Comparison of ENCODE assay signal across 31 mouse cellular contexts in genomic region chr11:18722770-18723169, GRCm38 (mm10).
DNase-seq lines count a peak whose midpoint lies in the region; ATAC-seq lines count a peak whose summit lies in the region.
"Had no signal": no experiment of that assay in that cellular context is flagged by ENCODE, and none has a peak within 500 bp of the region (broad histone marks: within the 10 kb centered on the region; RNA-seq: fewer than 3 reads in every experiment).

No protein-coding gene starts in this region.

- no peak for ATAC-seq in hindbrain, embryonic 15.5 days (ENCODE audit: low FRiP score, low read depth)
- ATAC-seq in hindbrain, embryonic 14.5 days (ENCODE audit: low FRiP score): no peak
- no peak for ATAC-seq in midbrain, embryonic 14.5 days (ENCODE audit: low FRiP score, low TSS enrichment)
- ATAC-seq in midbrain, embryonic 13.5 days: no peak
- ATAC-seq in neural tube, embryonic 14.5 days (ENCODE audit: low read depth): peak; percentile 72
- ATAC-seq: forebrain, embryonic 13.5 days; forebrain, postnatal 0 days; intestine, embryonic 15.5 days; Patski had no signal

- no peak overlapping the region for H3K4me2 ChIP-seq in hindbrain, embryonic 15.5 days
- no peak overlapping the region for H3K4me2 ChIP-seq in hindbrain, embryonic 14.5 days (replicated peaks)
- no peak overlapping the region for H3K4me2 ChIP-seq in midbrain, embryonic 14.5 days (ENCODE audit: low read length)
- no peak overlapping the region for H3K4me2 ChIP-seq in midbrain, embryonic 13.5 days (replicated peaks)
- H3K4me2 ChIP-seq in neural tube, embryonic 14.5 days (ENCODE audit: low read depth, low read length): no peak overlapping the region
- H3K4me2 ChIP-seq: embryonic facial prominence, embryonic 13.5 days; forebrain, embryonic 13.5 days; heart, embryonic 12.5 days; heart, embryonic 15.5 days; intestine, embryonic 15.5 days had no signal

- no peak for DNase-seq in hindbrain, embryonic 14.5 days (ENCODE audit: low spot score)
- DNase-seq in midbrain, embryonic 14.5 days: peak; percentile 13
- DNase-seq in cerebellum, adult 9-10 months: no peak
- DNase-seq: adrenal gland, postnatal 10 days; adrenal gland, postnatal 36 days; B cell, adult 2 months; cerebellum, adult 11 months; cerebellum, adult 2 months; cerebellum, postnatal 10 days; cerebellum, postnatal 36 days; embryo, embryonic 11 days; forebrain, postnatal 0 days; gastrocnemius, adult 2 months; gastrocnemius, postnatal 14 days; heart, adult 11 months; heart, postnatal 10 days; heart, postnatal 36 days; kidney, adult 11 months had no signal

- no peaks in the 10 kb centered on the region for H3K36me3 ChIP-seq in hindbrain, embryonic 15.5 days
- no peaks in the 10 kb centered on the region for H3K36me3 ChIP-seq in hindbrain, embryonic 14.5 days (replicated peaks; ENCODE audit: control insufficient read depth, insufficient read depth)
- no peaks in the 10 kb centered on the region for H3K36me3 ChIP-seq in midbrain, embryonic 14.5 days (ENCODE audit: control insufficient read depth, insufficient read depth, low read length)
- H3K36me3 ChIP-seq in midbrain, embryonic 13.5 days: no peaks in the 10 kb centered on the region
- H3K36me3 ChIP-seq in neural tube, embryonic 14.5 days (ENCODE audit: control insufficient read depth, insufficient read depth, low read length): no peaks in the 10 kb centered on the region
- H3K36me3 ChIP-seq: embryonic facial prominence, embryonic 10.5 days; embryonic facial prominence, embryonic 13.5 days; G1E; heart, embryonic 12.5 days; heart, embryonic 15.5 days; intestine, embryonic 15.5 days had no signal

- peak overlapping the region; percentile 21; the same call in 1 of the 2 replicates for H3K27ac ChIP-seq in hindbrain, embryonic 15.5 days (replicated peaks)
- H3K27ac ChIP-seq in hindbrain, embryonic 14.5 days: no peak overlapping the region
- H3K27ac ChIP-seq in midbrain, embryonic 14.5 days (replicated peaks; ENCODE audit: low read depth, low read length): no peak overlapping the region
- H3K27ac ChIP-seq in midbrain, embryonic 13.5 days: no peak overlapping the region
- H3K27ac ChIP-seq in neural tube, embryonic 14.5 days (ENCODE audit: low read depth, low read length): no peak overlapping the region
- H3K27ac ChIP-seq: embryonic facial prominence, embryonic 10.5 days; embryonic facial prominence, embryonic 13.5 days; forebrain, embryonic 13.5 days; gastrocnemius, adult 2 months; heart, embryonic 15.5 days; intestine, embryonic 15.5 days had no signal

- H3K9ac ChIP-seq in hindbrain, embryonic 15.5 days: no peak overlapping the region
- H3K9ac ChIP-seq in hindbrain, embryonic 14.5 days: no peak overlapping the region
- H3K9ac ChIP-seq in midbrain, embryonic 14.5 days (replicated peaks; ENCODE audit: low read length): no peak overlapping the region
- no peak overlapping the region for H3K9ac ChIP-seq in midbrain, embryonic 13.5 days (replicated peaks)
- no peak overlapping the region for H3K9ac ChIP-seq in neural tube, embryonic 14.5 days (replicated peaks; ENCODE audit: low read depth, low read length)
- H3K9ac ChIP-seq: embryonic facial prominence, embryonic 13.5 days; forebrain, embryonic 13.5 days; forebrain, postnatal 0 days; heart, embryonic 12.5 days; heart, embryonic 15.5 days; intestine, embryonic 15.5 days had no signal

- H3K27me3 ChIP-seq in hindbrain, embryonic 15.5 days: no peaks in the 10 kb centered on the region
- H3K27me3 ChIP-seq in hindbrain, embryonic 14.5 days (ENCODE audit: control insufficient read depth, insufficient read depth, low read length): no peaks in the 10 kb centered on the region
- no peaks in the 10 kb centered on the region for H3K27me3 ChIP-seq in midbrain, embryonic 14.5 days (ENCODE audit: control insufficient read depth, insufficient read depth, low read length)
- no peaks in the 10 kb centered on the region for H3K27me3 ChIP-seq in midbrain, embryonic 13.5 days
- no peaks in the 10 kb centered on the region for H3K27me3 ChIP-seq in neural tube, embryonic 14.5 days (ENCODE audit: control insufficient read depth, insufficient read depth, low read length)
- H3K27me3 ChIP-seq: CH12.LX; embryonic facial prominence, embryonic 13.5 days; forebrain, embryonic 13.5 days; heart, embryonic 12.5 days; heart, embryonic 15.5 days; intestine, embryonic 15.5 days; Patski had no signal

- 55% methylated on average over 8 of the region's 8 CpGs for WGBS in hindbrain, embryonic 15.5 days
- WGBS in hindbrain, embryonic 14.5 days: 71% methylated on average over 8 of the region's 8 CpGs
- WGBS in midbrain, embryonic 14.5 days: 74% methylated on average over 8 of the region's 8 CpGs
- 84% methylated on average over 8 of the region's 8 CpGs for WGBS in midbrain, embryonic 13.5 days
- 60% methylated on average over 8 of the region's 8 CpGs for WGBS in neural tube, embryonic 14.5 days

- H3K4me3 ChIP-seq in hindbrain, embryonic 15.5 days: no peak overlapping the region
- no peak overlapping the region for H3K4me3 ChIP-seq in hindbrain, embryonic 14.5 days (replicated peaks; ENCODE audit: low read length)
- no peak overlapping the region for H3K4me3 ChIP-seq in midbrain, embryonic 14.5 days (replicated peaks; ENCODE audit: low read depth, low read length)
- H3K4me3 ChIP-seq in midbrain, embryonic 13.5 days (replicated peaks): no peak overlapping the region
- no peak overlapping the region for H3K4me3 ChIP-seq in neural tube, embryonic 14.5 days (ENCODE audit: low read depth, low read length)
- H3K4me3 ChIP-seq: embryonic facial prominence, embryonic 10.5 days; embryonic facial prominence, embryonic 13.5 days; erythroblast, embryonic 14.5 days; forebrain, embryonic 13.5 days; gastrocnemius, adult 2 months; heart, embryonic 12.5 days; heart, embryonic 15.5 days; intestine, embryonic 15.5 days had no signal

- H3K4me1 ChIP-seq in hindbrain, embryonic 15.5 days (replicated peaks): no peaks in the 10 kb centered on the region
- H3K4me1 ChIP-seq in hindbrain, embryonic 14.5 days (replicated peaks; ENCODE audit: control insufficient read depth, insufficient read depth, low read length): no peaks in the 10 kb centered on the region
- H3K4me1 ChIP-seq in midbrain, embryonic 14.5 days (ENCODE audit: control insufficient read depth, insufficient read depth, low read length): no peaks in the 10 kb centered on the region
- no peaks in the 10 kb centered on the region for H3K4me1 ChIP-seq in midbrain, embryonic 13.5 days (replicated peaks)
- no peaks in the 10 kb centered on the region for H3K4me1 ChIP-seq in neural tube, embryonic 14.5 days (ENCODE audit: control insufficient read depth, insufficient read depth, low read length)
- H3K4me1 ChIP-seq: embryonic facial prominence, embryonic 10.5 days; embryonic facial prominence, embryonic 13.5 days; forebrain, embryonic 13.5 days; heart, embryonic 12.5 days; heart, embryonic 15.5 days; intestine, embryonic 15.5 days had no signal

- H3K9me3 ChIP-seq in hindbrain, embryonic 15.5 days: no peaks in the 10 kb centered on the region
- H3K9me3 ChIP-seq in hindbrain, embryonic 14.5 days (ENCODE audit: control insufficient read depth, low read length): no peaks in the 10 kb centered on the region
- no peaks in the 10 kb centered on the region for H3K9me3 ChIP-seq in midbrain, embryonic 14.5 days (ENCODE audit: control insufficient read depth, low read length)
- H3K9me3 ChIP-seq in midbrain, embryonic 13.5 days: no peaks in the 10 kb centered on the region
- no peaks in the 10 kb centered on the region for H3K9me3 ChIP-seq in neural tube, embryonic 14.5 days (ENCODE audit: control insufficient read depth, low read length)
- H3K9me3 ChIP-seq: embryonic facial prominence, embryonic 10.5 days; embryonic facial prominence, embryonic 13.5 days; forebrain, embryonic 13.5 days; G1E; heart, embryonic 12.5 days; heart, embryonic 15.5 days; intestine, embryonic 15.5 days had no signal
